Mouse (Mus musculus) frontal cortex, postnatal 10 days (tissue): Measurements from ENCODE around the gene Cyfip1.
A peak's percentile ranks its signal among the peaks of the same experiment; 100 is the strongest.

ENCODE experiments used
- DNase-seq, 2 experiments: peaks; one replicate each; pipeline ENCODE4 v3.0.0; 2022; ENCODE audit warnings: low spot score in 2 of 2, mixed read lengths in 1 of 2

The Cyfip1 gene

DNA sequence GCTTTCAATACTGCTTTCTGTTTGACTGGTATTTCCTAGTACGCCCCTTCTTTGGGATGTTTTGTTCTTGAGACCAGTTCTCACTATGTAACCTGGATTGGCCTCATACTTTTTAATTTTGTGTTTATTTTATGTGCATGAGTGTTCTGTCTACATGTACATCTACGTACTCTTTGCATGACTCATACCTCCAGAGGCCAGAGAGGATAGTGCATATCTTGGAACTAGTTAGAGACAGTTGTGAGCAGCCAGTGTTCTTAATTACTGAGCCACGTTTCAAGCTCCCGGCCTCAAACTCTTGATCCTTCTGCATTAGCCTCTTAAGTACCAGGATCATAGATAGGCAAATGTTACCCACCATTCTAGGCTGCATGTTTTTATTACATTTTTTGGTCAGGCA lies 96.8 kb downstream of the Cyfip1 start:
- no peak for DNase-seq

DNA sequence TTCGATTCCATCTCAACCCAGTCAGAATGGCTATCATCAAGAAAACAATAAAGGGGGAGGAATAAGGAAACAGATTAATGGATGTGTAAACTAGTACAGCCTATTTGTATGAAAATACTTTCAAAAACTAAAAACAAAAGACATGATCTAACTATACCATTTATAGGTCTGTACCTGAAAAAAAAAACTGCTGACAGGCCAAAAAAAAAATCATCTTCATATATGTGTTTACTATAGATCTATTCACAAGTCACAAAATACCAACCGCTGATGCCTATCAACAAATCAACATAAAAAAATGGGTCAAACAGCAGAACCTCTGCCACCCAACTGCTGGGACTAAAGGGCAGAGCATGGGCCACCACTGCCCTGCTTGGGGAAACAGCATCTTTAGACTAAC lies 114.5 kb downstream of the Cyfip1 start:
- no peak for DNase-seq

DNA sequence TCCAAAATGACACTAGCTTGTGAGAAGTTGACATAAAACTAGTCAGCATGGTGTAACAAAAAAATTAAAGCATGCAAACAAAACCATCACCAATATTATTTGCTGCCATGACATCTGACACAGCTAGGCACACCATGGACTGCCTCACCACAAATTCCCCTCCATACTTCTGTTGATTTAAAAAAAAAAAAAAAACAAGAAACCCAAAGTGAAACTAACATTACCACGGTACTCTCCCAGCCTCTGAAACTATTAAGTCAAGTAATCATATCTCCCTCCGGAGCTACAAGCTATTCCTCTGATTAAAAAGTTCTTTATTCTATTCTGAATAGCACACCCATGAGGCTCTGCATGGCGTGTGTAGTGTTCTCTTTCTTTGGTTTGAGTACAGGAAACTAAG lies 115.6 kb downstream of the Cyfip1 start:
- no peak for DNase-seq

DNA sequence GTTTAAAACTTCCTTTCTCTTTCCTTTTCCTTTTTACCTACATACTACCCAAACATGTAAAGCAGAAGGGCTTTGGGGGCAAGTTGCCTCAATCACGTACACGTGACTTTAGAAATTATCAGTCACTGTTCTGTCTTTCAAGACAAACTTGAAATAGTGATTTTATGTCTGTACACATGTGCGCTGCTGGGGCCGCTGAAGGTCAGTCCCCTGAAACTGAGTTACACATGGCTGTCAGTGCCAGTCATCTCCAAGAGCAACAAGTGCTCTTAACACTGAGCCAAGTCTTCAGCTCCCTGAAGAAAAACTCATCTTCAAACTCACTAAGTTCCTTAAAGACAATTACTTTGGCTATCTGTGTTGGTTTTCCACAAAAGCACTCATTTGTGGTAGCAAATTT lies 116.4 kb downstream of the Cyfip1 start:
- DNase-seq, result no peak

DNA sequence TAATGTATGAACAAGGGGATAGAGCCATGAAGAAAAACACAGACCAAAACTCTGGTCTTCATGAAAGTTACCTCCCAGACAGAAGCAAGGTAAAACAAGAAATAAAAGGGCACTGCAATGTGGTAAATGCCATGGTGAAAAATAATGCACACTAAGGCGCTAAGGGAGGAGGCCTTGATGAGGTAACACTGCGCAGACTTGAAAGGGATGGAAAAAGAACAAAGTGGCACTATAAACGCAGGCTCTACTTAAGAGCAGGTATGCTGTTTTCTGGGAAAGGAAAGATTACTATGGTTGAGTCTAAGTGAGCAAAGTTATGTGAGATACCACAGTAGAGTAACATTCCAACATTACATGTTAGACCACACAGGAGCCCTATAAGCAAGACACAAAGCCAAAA lies 118.3 kb downstream of the Cyfip1 start:
- no peak for DNase-seq

DNA sequence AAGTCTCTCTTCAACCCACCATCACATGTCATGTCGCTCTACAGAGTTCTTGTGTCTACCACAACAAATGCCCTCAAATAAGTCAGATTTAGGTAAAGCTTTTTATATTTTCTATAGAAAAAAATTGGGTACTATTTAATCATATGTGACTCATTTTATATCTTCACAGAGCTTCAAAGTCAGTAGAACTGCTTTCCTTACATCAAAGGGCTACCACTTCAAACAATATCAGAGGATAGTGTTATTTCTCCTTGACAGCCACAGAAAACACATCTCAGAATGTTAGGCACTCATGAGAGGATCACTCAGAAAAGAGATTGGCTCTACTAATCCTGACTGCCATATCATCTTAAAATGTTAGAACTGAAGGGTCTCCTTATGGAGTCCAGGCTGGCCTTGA lies 119.0 kb downstream of the Cyfip1 start:
- DNase-seq, result no peak

DNA sequence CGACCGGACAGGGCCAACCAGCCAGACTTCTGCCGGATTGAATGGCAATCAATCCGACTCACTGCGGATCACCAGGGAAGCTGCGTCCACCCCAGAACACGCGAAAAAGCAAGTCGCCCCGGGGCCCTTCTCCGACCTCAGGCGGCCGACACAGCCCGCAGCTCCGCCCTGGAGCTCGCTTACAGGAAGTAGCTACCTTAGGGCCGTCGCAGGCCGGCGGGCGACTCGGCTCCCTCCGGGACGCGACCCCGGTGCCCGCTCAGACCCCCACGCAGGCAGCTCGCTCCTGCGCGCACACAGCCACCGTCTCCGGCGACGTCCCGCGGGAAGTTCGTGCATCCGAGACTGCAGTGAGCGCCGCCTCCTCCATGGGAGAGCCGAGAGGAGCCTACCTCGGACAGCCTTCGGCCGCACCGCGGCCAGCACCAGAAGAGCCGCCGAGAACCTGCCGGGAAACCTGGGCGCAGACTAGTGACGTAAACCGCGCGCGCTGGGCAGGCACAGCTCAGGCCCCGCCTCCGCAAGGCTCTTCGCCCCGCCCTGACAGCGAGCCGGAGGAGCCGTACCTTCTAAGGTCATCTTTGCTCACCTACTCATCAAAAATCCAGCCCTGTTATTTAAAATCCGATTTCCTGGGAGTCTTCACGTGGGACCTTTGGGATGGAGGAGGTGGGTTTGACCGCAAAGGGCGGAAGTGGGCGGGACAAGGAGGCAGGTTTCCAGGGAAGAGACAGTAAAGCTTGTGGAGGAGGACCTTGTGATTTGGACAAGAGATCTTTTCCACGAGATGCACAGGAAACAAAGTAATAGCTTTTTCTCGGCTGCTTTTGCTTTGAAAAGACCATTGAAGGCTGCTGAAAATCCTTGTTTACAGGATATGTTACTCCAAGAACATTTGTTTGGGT lies 120.7 kb downstream of the Cyfip1 start, which contains the start of gene Nipa2:
TSS of gene Nipa2 (minus strand) at position 473 of the 905 bp plus-strand sequence.
- peak; percentile 87 to 94 for DNase-seq

DNA sequence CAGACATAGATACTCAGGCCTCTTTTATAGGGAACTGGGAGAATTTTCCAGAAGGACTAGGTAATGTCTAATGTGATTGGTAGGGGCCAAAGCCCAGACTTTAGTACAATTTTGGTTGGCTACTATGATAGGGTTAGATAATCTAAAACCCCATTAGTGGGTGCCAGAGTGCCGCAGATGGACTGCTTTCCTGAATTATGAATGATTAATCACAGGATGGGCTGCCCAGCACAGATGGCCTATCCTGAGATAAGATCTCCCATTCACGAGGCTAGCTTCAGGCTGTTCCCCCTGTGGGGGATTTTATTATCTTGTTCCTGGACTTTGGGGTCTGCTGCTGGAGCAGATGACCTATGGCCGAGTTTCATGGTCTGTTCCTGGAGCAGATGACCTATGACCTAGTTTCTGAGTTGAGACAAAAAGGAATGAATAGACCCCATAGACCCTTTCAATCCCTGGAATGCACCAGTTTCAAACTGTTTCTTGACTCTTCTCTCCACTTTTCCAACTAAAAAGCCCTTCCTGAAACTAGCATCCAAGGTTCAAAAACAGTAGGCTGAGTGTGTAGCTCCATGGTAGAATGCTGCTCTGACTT lies 125.4 kb downstream of the Cyfip1 start:
- no peak for DNase-seq

DNA sequence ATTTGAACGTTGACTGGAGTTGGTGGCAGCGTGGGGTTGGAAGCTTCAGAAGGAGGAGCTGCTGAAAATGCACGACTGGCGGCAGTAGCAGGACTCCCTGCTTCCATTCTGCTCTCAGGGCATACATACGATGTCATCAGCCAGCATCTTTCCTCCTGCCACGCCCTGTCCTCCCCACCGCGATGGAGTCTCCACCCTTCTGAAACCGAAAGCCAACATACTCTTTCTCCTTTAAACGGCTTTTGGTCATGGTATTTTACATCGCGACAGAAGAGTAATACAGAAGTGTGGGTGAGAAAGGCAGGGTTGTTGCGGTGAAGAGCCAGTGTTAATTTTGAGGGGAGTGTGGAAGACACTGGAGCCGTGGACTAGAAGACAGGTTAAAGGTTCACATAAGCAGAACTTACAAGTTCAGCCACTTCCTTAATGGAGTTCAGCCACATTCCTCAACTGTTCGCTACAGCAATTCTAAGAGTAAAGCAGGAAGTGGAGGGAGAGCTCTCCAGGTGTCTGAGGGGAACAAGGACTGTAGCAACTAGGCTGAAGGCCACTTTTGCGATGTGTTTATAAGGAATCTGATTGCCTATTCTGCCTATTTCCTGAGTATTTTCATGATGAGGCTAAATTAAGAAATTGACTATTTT lies 126.8 kb downstream of the Cyfip1 start:
- no peak for DNase-seq

DNA sequence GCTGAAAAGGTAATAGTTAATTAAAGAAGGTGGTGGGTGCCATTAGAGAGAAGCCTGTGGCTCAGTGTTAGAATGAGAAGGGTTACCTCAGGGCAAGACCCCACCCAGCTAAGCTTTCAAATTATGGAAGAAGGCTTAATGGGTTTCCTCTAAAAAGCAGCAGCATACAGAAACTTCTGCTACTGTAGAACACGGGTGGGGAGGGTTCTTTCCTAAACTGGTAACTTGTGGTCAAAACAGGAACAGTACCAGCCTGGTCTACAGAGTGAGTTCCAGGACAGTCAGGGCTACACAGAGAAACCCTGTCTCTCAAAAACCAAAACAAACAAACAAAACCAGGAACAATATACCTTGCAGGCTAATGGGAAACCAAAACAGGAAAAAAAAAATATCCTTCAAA lies 127.9 kb downstream of the Cyfip1 start:
- DNase-seq, result no peak

DNA sequence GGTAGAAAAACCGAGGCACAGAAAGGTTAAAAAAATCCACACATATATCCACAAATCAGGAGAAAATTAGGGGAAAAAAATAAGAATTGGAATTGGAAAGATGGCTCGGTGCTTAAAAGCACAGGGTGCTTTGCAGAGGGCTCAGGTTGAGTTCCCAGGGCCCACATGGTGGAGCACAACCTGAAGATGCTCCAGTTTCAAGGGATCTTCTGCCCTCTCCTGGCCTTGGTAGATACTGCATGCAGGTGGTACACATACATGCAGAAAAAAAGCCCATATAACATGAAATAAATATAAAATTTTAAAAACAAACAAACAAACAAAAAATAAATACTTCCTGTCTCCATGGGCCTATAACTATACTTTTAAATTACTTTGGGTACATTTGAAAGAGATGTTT lies 132.9 kb downstream of the Cyfip1 start:
- no peak for DNase-seq

DNA sequence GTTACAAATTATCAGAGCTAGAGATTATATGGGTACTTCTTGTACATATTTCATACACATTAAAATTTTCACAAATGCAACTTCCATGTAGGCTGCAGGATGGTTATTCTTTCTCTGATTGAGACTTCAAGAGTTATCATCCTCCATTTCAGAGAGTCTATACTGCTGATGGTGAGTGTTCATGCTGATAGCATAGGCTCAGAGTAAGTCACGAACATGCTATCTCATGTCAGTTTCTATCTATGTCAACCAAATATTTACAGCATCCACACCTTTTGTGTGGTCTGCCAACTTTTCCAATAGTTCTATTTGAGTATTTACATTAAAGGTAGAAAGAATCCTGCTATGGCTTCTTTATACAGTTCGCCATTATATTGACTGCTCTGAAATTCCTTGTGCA lies 140.0 kb downstream of the Cyfip1 start:
- DNase-seq, result no peak
